Mouse (Mus musculus) retina, adult 2 months (tissue): ENCODE measurements at regions not wholly inside any gene's neighbourhood (a gene's known extent, or its start where the extent isn't known, plus 50 kb on each side); places are given as distances from the start of the nearest gene placed in this dataset.
"Not testable (repeated sequence)": the region's sequence is repeated elsewhere in the genome, so short reads cannot be mapped to it uniquely, and the experiment has no call there.

Experiments used
- DNase-seq: peaks from one replicate; pipeline ENCODE4 v3.0.0-alpha.2; 2012; ENCODE audit warnings: low read depth, low spot score

GRCm38 (mm10) chr13:115911524-115912459 lies 397.7 kb downstream of the Isl1 start:
- no peak for DNase-seq

GRCm38 (mm10) chr13:115910866-115911449 lies 398.5 kb downstream of the Isl1 start:
- DNase-seq = no peak

- DNase-seq = no peak
Measured at GRCm38 (mm10) chr13:115880616-115881015, 428.9 kb downstream of the Isl1 start.

- DNase-seq = no peak
Measured at GRCm38 (mm10) chr13:115860480-115860879, 449.0 kb downstream of the Isl1 start.

GRCm38 (mm10) chr13:115856632-115857031 lies 452.9 kb downstream of the Isl1 start:
- DNase-seq = no peak

- no peak for DNase-seq
Measured at GRCm38 (mm10) chr13:115852689-115853356, 456.7 kb downstream of the Isl1 start.

GRCm38 (mm10) chr13:115843121-115843520 lies 466.4 kb downstream of the Isl1 start:
- DNase-seq = no peak

- DNase-seq = no peak
Measured at GRCm38 (mm10) chr13:115836203-115836768, 473.2 kb downstream of the Isl1 start.

- DNase-seq = no peak
Measured at GRCm38 (mm10) chr13:115825191-115825590, 484.3 kb downstream of the Isl1 start.

- DNase-seq = no peak
Measured at GRCm38 (mm10) chr13:115822527-115822926, 487.0 kb downstream of the Isl1 start.

- no peak for DNase-seq
Measured at GRCm38 (mm10) chr13:115814211-115814610, 495.3 kb downstream of the Isl1 start.

- no peak for DNase-seq
Measured at GRCm38 (mm10) chr13:115799294-115799693, 510.2 kb downstream of the Isl1 start.

- no peak for DNase-seq
Measured at GRCm38 (mm10) chr13:115751271-115751670, 558.2 kb downstream of the Isl1 start.

- not testable (repeated sequence) for DNase-seq
Measured at GRCm38 (mm10) chr13:115742080-115742479, 567.4 kb downstream of the Isl1 start.

GRCm38 (mm10) chr13:115727986-115728385 lies 581.5 kb downstream of the Isl1 start:
- no peak for DNase-seq

GRCm38 (mm10) chr13:115725356-115725952 lies 584.0 kb downstream of the Isl1 start:
- DNase-seq = no peak

- no peak for DNase-seq
Measured at GRCm38 (mm10) chr13:115719276-115719675, 590.2 kb downstream of the Isl1 start.

- DNase-seq = no peak
Measured at GRCm38 (mm10) chr13:115718859-115719258, 590.6 kb downstream of the Isl1 start.

GRCm38 (mm10) chr13:115696197-115696596 lies 594.4 kb upstream of the Itga1 start:
- DNase-seq = no peak

GRCm38 (mm10) chr13:115687426-115687825 lies 585.7 kb upstream of the Itga1 start:
- DNase-seq = no peak

GRCm38 (mm10) chr13:115679591-115679990 lies 577.8 kb upstream of the Itga1 start:
- no peak for DNase-seq

- DNase-seq = no peak
Measured at GRCm38 (mm10) chr13:115676836-115677235, 575.1 kb upstream of the Itga1 start.
